Mouse (Mus musculus) cerebellum, adult 2 months (tissue): ENCODE measurements at regions not wholly inside any gene's neighbourhood (a gene's known extent, or its start where the extent isn't known, plus 50 kb on each side); places are given as distances from the start of the nearest gene placed in this dataset.

Experiments used
- CTCF ChIP-seq: fragments of 200-500 bp; IDR thresholded peaks from 2 replicates; pipeline ENCODE4 v1.5.1; 2011; ENCODE audit warnings: low read depth, mild to moderate bottlenecking, control low read depth, low read length, moderate library complexity, borderline replicate concordance; ENCODE audit not compliant: insufficient read depth
- POLR2A ChIP-seq: fragments of 200-500 bp; IDR thresholded peaks from 2 replicates; pipeline ENCODE4 v1.6.1; 2011; ENCODE audit warnings: low read length, control low read depth, borderline replicate concordance; ENCODE audit not compliant: insufficient read depth

DNA sequence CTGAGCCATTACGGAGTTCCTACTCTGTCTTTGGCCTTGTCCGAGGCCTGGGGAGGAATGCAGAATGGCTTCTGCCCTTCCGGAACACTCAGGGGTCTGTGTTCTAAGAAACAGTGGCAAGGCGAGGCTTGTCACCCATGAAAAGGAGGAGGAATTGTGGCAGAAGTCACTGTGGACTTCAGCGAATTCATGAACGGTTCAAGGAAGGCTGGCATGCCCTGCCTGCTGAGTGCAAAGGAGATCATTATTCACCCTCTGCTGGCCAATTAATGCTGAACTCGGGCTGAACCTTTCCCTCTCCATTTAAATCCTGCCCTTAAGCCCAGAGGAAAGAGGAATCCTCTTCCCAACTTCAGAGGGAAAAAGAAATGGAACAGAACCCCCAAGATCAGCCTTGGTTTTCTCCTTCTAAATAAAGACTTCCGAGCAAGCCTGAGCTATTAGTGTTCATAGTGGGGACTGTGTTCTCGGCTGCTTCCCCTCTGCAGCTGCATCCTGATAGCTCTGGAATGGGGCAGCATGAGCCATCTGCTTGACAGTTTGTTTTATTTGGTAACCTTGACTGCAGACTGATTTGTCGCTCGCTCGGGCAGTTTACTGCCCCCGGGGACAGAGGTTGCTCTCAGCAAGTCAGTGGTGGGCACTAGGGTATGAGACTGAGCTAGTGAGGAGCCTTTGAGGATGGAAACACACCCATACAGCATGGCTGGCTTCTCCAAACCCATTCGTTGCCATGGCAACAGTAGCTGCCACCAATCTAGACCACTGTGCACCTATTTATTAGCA lies 81.0 kb downstream of the Il9r start:
- TF ChIP-seq POLR2A (no peak), CTCF (no peak)
